Mouse (Mus musculus) thymus, postnatal 25 days (tissue): ENCODE results near the gene Gm15114.
"Not testable (repeated sequence)": the region's sequence is repeated elsewhere in the genome, so short reads cannot be mapped to it uniquely, and the experiment has no call there.

Source experiments
- DNase-seq: peaks from one replicate; pipeline ENCODE4 v3.0.0; 2022

Gene Gm15114

DNA sequence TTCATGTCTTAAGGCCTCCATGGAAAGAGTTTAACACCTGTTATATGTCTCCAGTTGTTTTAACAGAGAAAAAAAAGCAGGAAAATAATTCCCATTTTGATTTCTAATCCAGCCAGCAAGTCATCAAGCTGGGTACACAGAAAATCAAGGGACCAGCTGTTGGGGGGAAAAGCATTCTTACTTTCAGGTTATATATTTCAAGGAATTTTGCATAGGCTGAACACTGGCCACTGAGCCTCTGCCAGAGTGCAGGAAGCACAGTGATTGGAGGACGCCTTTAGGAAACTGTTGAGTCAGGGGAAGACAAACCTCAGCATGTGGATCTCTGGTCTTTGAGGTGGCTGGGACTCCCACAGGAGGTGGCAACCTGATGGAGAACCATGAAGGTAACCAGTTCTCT is at the start of gene Gm15114:
Gm15114 (plus strand) TSS at position 301 of the 400 bp plus-strand sequence.
- DNase-seq, result not testable (repeated sequence)
